Mouse (Mus musculus) heart, embryonic 14.5 days (tissue): Measurements from ENCODE around the gene Olfr763. TPM values are rescaled to one million over a fixed set of nuclear protein-coding genes. Genes with fewer than 3 reads are reported as not detected.
"Not testable (repeated sequence)": the region's sequence is repeated elsewhere in the genome, so short reads cannot be mapped to it uniquely, and the experiment has no call there.

ENCODE experiments used
- ATAC-seq: fragments of 200-750 bp; cut with Nextera tagmentation; 2 replicates; pipeline ENCODE4 v1.8.0; 2017; ENCODE audit warnings: low read depth, moderate TSS enrichment; ENCODE audit not compliant: insufficient number of reproducible peaks, insufficient read depth, low FRiP score
- H3K27ac ChIP-seq, 2 experiments: fragments of 200-500 bp in 1 of 2; fragments of 300-500 bp in 1 of 2; sonication (generic) in 1 of 2; replicated peaks in 1 of 2; 2 replicates each; pipeline ENCODE4 v1.5.1; 2012 to 2014; ENCODE audit warnings: low read depth in 2 of 2, low read length in 2 of 2, control low read depth in 1 of 2, mild to moderate bottlenecking in 1 of 2, mixed read lengths in 1 of 2; ENCODE audit not compliant: control insufficient read depth in 1 of 2, insufficient read depth in 1 of 2
- H3K27me3 ChIP-seq: fragments of 300-500 bp; sonication (generic); 2 replicates; pipeline ENCODE4 v1.6.1; 2014; ENCODE audit warnings: mild to moderate bottlenecking, low read length, control low read depth; ENCODE audit not compliant: control insufficient read depth, insufficient read depth
- H3K36me3 ChIP-seq: fragments of 300-500 bp; sonication (generic); 2 replicates; pipeline ENCODE4 v1.6.1; 2014; ENCODE audit warnings: mild to moderate bottlenecking, control low read depth, low read length, mixed read lengths; ENCODE audit not compliant: control insufficient read depth, insufficient read depth
- H3K4me1 ChIP-seq, 2 experiments: fragments of 200-500 bp in 1 of 2; fragments of 300-500 bp in 1 of 2; sonication (generic) in 1 of 2; 2 replicates each; pipeline ENCODE4 v1.6.1; 2012 to 2014; ENCODE audit warnings: low read length in 2 of 2, control low read depth in 1 of 2, mixed read lengths in 1 of 2; ENCODE audit not compliant: control insufficient read depth in 2 of 2, insufficient read depth in 2 of 2
- H3K4me2 ChIP-seq: fragments of 300-500 bp; sonication (generic); 2 replicates; pipeline ENCODE4 v1.6.1; 2014; ENCODE audit warnings: mild to moderate bottlenecking, low read length
- H3K4me3 ChIP-seq, 2 experiments: fragments of 200-500 bp in 1 of 2; fragments of 300-500 bp in 1 of 2; sonication (generic) in 1 of 2; 2 replicates each; pipeline ENCODE4 v1.5.1; 2012 to 2014; ENCODE audit warnings: low read length in 2 of 2, mild to moderate bottlenecking in 2 of 2, control low read depth in 1 of 2, low read depth in 1 of 2, moderate library complexity in 1 of 2; ENCODE audit not compliant: control insufficient read depth in 1 of 2, insufficient read depth in 1 of 2
- H3K9ac ChIP-seq: fragments of 300-500 bp; sonication (generic); 2 replicates; pipeline ENCODE4 v1.6.1; 2014; ENCODE audit warnings: mild to moderate bottlenecking, low read length
- H3K9me3 ChIP-seq: fragments of 300-500 bp; sonication (generic); 2 replicates; pipeline ENCODE4 v1.6.1; 2016; ENCODE audit warnings: low read length, control low read depth; ENCODE audit not compliant: control insufficient read depth
- WGBS: fragments of 180-500 bp; shearing (Covaris S2); extraction: QIAGEN DNeasy Blood & Tissue Kit; methylation state at CpG from one replicate; pipeline ENCODE4 v1.1.7; 2014; 5-methylcytosine and 5-hydroxymethylcytosine counted together
- polyA plus RNA-seq: library from polyadenylated mRNA; unstranded; fragments of >200 nt; fragmentation: Nextera tagmentation; extraction: Ambion mirVana; gene quantifications from 2 replicates; pipeline ENCODE4 v1.2.1, GENCODE M21; 2014

Olfr763 gene
- polyA plus RNA-seq, 1 experiment from 2014 or later = not detected

DNA sequence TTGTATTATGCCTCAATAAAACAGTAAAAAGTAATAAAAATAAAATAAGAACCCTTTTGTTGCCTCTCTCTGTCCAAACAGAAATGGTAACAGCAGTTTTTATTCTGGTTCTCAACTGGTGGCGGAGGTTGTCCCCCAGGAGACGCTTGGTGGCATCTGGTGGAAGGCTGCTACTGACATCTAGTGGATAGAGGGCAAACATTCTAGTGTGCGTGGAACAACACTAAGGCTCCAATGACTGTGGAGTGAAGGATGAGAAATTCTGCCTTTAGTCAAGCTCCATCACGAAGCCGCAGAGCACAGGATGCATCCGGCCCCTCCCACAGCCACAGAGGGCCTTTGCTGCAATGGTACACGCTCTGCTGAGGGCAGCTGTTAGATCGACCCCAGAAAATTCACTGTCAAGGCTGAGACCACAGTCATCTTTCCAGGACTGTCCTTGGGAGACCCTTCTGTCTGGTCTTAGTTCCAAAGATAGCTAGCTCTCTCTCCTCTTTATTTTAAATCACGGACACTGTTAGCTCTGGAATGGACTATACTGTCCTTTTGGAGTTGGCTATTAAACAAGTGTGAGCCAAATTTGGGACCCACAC lies 33.0 kb upstream of the Olfr763 start:
- Histone ChIP-seq H3K36me3 (no peaks in the 10 kb centered on the region), H3K9ac (no peak overlapping the region), H3K27me3 (no peaks in the 10 kb centered on the region), H3K27ac (no peak overlapping the region), H3K4me3 (no peak overlapping the region), H3K4me2 (no peak overlapping the region), H3K9me3 (no peaks in the 10 kb centered on the region), H3K4me1 (peaks cover 0 to 3% of the 10 kb centered on the region in 2 experiments; a peak in 2 of 4 replicates)
- 19% methylated on average over 9 of the region's 9 CpGs for WGBS
- peak; percentile 64; the same call in 1 of the 2 replicates for ATAC-seq

DNA sequence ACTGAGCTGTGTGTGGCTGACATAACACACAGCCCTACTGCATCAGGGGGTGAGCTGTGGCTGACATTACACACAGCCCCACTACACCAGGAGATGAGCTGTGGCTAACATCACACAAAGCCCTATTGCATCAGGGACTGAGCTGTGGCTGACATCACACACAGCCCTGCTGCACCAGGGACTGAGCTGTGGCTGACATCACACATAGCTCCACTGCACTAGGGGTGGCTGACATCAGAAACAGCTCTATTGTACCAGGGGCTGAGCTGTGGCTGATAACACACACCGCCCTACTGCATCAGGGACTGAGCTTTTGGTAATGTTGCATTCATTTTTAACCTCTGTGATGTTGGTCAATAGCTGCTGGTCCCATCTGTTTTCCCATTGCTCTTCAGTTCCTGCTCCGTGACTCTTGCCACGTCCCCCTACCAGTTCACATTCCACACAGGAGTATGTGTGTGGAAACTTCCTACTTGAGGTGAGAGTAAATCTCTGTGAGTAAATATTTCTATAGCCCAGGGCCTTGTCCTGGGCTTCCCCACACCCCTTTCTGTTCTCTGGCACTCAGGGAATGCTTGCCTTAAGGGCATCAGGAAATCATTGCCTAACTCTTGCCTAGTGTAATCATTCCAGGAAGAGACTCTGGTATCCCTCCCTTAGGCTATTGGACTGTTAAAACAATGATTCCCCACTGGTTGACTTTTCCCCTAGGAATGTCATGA lies 29.8 kb upstream of the Olfr763 start:
- no peak overlapping the region for H3K27ac ChIP-seq
- peak; percentile 33 for ATAC-seq
- 37% methylated on average over 3 of the region's 3 CpGs for WGBS

DNA sequence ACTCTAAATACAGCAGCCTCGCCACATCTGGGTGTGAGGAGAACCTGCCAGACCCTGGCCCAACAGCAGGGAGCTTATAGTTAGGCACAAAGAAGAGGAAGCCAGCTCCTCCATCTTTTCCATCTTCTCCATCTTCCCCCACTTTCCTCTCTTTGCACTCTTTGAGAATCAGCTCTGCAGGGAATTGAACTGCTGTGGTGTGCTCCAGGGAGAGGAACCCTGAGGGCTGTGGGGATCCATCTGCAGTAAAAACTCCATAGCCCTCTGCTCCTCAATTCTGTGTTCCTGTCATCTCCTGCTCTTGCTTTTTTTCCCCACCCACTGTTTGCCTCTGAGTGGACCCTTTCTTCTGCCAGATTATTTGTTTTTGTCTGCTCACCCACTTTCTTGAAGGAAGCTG lies 21.5 kb upstream of the Olfr763 start, which contains the start of gene Olfr9:
Gene Olfr9, plus strand, starts transcription at position 301 of the 400 bp plus-strand sequence.
- WGBS = 63% methylated on average over 1 of the region's 1 CpGs
- H3K27ac ChIP-seq, H3K4me2 ChIP-seq, H3K36me3 ChIP-seq, H3K4me1 ChIP-seq, H3K9ac ChIP-seq, H3K4me3 ChIP-seq, H3K9me3 ChIP-seq, H3K27me3 ChIP-seq, ATAC-seq: not testable (repeated sequence)

More for the DNA sequence above, 29.8 kb upstream of the Olfr763 start:
- no peak overlapping the region for H3K4me2 ChIP-seq
- H3K36me3 ChIP-seq = no peaks in the 10 kb centered on the region
- no peak overlapping the region for H3K4me3 ChIP-seq
- H3K27me3 ChIP-seq = no peaks in the 10 kb centered on the region
- H3K4me1 ChIP-seq = peaks cover 0 to 3% of the 10 kb centered on the region in 2 experiments; a peak in 2 of 4 replicates
- no peaks in the 10 kb centered on the region for H3K9me3 ChIP-seq
- no peak overlapping the region for H3K9ac ChIP-seq

DNA sequence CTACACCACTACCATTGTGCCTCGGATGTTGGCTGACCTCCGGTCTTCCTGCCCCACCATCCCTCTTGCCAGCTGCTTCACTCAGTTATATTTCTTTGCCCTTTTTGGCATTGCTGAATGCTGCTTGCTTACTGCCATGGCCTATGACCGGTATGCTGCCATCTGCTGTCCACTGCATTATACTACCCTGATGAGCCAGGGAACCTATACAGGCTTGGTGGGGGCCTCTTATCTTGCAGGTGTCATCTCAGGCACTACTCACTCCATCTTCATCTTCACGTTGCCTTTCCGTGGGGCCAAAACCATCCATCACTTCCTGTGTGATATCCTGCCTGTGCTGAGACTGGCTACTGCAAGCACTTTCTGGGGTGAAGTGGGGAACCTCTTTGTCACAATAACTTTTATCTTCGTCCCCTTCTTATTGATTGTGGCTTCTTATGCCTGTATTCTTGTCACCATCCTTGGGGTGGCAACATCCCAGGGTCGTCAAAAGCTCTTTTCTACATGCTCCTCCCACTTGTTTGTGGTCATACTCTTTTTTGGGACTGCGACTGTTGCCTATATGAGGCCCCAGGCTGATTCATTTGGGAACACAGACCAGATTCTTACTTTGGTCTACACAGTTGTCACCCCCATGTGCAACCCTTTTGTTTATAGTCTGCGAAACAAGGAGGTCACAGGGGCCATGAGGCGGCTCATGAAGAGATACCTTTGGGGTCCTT lies 20.3 kb upstream of the Olfr763 start:
- not testable (repeated sequence) for H3K27me3 ChIP-seq, H3K9ac ChIP-seq, H3K4me2 ChIP-seq, H3K27ac ChIP-seq, H3K9me3 ChIP-seq, H3K36me3 ChIP-seq, ATAC-seq, H3K4me3 ChIP-seq, H3K4me1 ChIP-seq
- 57% methylated on average over 7 of the region's 10 CpGs for WGBS

GRCm38 (mm10) chr10:128990994-128991393 lies 19.6 kb upstream of the Olfr763 start:
- no peaks in the 10 kb centered on the region for H3K4me1 ChIP-seq
- no peaks in the 10 kb centered on the region for H3K9me3 ChIP-seq
- no peak overlapping the region for H3K27ac ChIP-seq
- no peak overlapping the region for H3K4me2 ChIP-seq
- H3K9ac ChIP-seq = no peak overlapping the region
- no peak overlapping the region for H3K4me3 ChIP-seq
- no peak for ATAC-seq
- no peaks in the 10 kb centered on the region for H3K36me3 ChIP-seq
- no peaks in the 10 kb centered on the region for H3K27me3 ChIP-seq

DNA sequence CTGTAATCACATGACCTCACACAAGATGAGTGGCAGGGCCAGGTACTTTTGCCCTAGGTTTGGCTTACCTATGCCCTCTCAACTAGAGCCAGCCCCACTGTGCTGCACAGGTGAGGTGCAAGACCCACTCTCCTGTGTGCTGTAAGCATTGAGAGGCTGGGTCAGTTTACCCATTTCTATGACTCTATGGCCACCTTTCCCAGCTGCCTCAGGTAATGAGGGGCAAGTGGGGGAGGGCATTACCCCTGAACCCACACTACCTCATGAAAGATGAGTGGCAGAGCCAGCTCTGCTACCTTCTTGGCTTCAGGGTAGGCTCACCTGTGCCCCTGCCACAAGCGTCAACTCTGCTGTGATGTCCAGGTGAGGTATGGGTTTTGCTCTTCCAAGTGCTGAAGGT lies 14.8 kb upstream of the Olfr763 start:
- 88% methylated on average over 1 of the region's 1 CpGs for WGBS
- H3K27me3 ChIP-seq = no peaks in the 10 kb centered on the region
- no peaks in the 10 kb centered on the region for H3K4me1 ChIP-seq
- no peaks in the 10 kb centered on the region for H3K9me3 ChIP-seq
- no peak overlapping the region for H3K27ac ChIP-seq
- no peak overlapping the region for H3K9ac ChIP-seq
- no peak overlapping the region for H3K4me3 ChIP-seq
- H3K4me2 ChIP-seq = no peak overlapping the region
- no peaks in the 10 kb centered on the region for H3K36me3 ChIP-seq
- no peak for ATAC-seq

DNA sequence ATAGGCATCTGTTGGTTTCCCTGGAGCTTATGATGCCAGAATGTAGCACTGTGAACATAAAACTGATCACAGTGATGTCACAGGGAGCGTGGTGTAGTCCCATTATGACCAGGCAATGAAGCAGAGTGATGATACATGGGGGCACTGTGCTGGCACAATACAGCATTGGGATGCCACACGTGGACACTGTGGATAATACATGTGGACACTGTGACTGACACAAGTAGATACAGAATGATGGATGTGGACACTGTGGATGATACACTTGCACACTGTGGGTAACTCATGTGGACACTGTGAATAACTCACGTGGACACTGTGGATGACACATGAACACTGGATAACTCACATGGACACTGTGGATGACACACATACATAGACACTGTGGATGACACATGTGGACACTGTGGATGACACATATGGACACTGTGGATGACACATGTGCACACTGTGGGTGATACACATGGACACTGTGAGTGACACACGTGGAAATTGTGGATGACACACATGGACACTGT lies 14.0 kb upstream of the Olfr763 start:
- Histone ChIP-seq H3K9ac (no peak overlapping the region), H3K27ac (no peak overlapping the region), H3K4me3 (no peak overlapping the region), H3K9me3 (no peaks in the 10 kb centered on the region), H3K4me1 (no peaks in the 10 kb centered on the region), H3K4me2 (no peak overlapping the region), H3K27me3 (no peaks in the 10 kb centered on the region), H3K36me3 (no peaks in the 10 kb centered on the region)
- no peak; the same call in 1 of the 2 replicates for ATAC-seq
- 63% methylated on average over 4 of the region's 4 CpGs for WGBS
